Mouse (Mus musculus): ENCODE results near the gene Stxbp3.

Stxbp3 gene

DNA sequence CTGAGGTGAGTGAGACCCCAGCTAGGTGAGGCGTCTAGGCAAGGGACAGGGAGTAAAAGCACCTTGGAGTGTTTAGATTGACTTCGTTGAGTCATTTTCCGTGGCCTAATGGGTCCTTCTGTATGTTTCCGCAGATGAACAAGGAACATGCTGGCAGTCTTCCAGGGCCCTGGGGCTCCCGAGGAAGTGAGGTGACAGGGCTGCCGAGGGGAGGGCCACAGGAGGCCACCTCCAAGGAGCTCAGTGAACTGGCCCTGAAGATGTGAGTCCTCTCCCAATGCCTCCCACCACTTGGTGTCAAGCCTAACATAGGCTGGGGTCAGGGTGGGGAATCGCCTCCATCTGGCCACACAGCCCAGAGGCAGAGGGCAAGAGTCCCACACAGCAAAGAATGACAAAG, 75.3 kb downstream of the Stxbp3 start:
- no peak for DNase-seq (ENCODE audit: low read depth, low spot score)

DNA sequence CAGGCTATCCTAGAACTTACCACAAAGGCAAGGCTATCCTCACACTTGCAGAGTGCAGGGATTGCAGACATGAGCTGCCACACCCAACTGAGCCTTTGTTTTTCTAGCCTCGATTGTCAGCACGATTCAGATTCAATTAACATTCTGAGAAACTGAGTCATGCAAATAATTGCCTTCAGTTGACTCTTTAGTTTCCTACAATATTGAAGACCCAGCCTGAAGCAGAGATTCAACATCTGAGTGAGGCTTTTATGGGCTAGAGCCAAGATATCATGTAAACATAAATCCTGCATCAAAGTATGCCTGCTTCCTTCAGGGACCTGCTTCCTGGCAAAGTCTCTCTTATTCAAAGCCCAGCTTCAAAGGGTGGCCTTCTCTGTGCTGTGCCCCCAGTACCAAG, 76.6 kb downstream of the Stxbp3 start:
- no peak for DNase-seq (ENCODE audit: low read depth, low spot score)

DNA sequence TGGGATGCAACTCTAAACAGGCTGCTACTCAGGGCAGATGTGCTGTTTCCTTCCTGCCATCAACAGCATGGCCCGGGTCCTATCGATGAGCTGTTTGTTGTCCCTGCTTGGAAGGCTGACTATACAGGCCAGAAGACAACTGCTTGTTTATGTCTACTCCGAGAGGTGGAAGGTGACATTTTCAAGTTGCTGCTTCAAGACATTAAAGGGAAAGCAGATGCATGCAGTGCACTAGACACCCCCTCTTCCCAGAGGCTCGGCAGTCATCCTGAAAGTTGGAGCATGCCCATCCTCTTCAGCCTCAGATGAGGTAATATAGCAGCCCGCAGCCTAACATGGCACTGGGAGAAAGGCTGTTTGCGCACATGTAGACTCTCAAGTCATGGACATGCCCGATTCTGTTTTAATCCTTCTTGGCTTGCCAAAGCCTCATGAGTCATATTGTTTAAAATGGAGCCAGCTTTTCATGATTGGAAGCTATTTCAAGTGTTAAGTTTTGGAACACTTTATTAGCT, 77.7 kb downstream of the Stxbp3 start:
- no peak for DNase-seq (ENCODE audit: low read depth, low spot score)

DNA sequence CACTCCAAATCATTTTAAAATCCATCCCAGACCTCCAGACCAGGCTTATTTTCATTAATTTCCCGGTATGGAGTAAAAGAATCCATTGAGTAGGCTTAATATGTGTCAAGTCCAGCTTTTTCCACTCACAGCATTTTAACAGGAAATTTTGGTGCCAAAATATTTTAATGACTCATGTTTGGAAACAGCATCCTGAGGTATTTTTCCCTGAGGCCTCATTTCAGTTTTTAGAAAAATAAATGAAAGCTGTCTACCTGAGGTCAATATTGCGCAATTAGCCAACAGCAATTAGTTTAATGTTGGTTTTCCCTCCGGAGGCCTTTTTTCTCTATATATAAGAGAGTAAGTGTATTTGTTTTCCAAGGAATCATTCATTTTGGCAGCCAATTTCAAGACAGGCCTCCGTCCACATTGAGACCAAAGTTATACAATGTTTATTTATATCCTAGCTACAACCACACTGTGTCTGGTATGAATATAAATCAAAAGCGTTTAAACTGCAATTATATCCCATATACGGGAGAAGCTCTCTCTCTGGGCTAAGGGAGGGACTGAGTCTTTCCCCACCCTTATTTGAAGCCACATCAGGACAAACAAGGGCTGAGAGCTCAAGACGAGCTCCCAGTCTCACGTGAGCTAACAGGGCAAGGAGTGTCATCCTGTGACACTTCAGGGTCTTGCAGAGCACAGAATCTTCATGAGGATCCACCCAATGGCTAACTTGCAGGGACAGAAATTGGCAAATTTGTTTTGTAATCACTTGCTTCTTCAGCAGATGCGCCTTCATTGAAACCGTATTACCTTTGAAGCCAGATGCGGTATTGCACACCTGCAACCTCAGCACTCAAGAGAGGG, 80.5 kb downstream of the Stxbp3 start:
- DNase-seq (ENCODE audit: low read depth, low spot score), result no peak

DNA sequence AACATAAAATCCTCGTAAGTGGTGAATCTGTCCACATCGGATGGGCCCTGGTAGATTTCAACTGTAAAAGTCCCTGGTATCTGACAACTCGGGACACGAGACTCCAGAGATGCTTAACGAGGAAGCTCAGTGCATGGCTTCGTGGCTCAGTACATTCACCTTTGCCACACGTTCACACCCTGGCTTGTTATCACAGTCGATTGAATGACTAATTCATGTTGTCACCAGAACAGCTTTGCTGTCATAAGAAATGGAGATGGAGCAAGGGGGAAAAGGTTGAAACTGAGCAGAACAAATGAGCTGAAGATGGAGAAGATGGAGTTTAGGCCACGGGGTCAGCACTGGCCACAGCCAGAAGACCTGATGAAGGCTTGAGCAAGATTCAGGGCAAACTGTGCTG, 82.8 kb downstream of the Stxbp3 start:
- no peak for DNase-seq (ENCODE audit: low read depth, low spot score)

DNA sequence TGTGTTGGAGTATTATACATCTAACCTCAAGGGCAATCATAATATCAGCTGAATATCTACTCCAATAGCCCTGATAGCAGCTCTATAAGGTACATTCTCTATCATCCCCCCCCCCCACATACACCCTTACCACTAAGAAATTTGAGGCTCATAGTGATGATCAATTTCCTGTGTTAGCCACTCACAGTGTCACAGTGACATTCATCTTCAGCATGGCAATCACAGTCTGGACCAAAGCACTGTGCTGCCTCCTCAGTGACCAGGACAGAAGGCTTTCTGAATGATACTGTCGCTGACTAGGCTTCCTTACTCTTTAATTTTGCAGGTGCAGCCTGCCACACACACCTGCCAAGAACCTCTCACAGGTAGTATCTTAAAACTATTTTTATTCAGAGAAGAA, 84.2 kb downstream of the Stxbp3 start:
- DNase-seq (ENCODE audit: low read depth, low spot score), result no peak

DNA sequence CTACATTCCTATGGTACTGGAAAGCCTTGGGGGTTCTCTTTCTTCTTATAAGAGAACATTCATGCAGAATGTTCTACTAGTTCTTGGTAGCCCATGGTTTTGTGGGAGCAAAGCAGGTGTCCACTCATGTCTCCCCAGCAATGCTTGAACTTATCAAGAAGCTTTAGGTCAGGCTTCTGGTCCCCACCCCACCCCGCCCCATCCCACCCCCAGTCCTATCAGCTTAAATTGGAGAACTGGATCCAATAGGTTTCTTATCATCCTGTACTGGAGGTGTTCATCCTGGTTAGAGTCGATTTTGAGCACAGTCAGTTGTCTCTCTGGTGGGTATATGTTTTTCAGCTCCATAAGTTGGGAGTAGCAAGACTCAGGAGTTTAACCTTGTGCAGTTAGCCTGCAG, 84.8 kb downstream of the Stxbp3 start:
- DNase-seq (ENCODE audit: low read depth, low spot score), result no peak

DNA sequence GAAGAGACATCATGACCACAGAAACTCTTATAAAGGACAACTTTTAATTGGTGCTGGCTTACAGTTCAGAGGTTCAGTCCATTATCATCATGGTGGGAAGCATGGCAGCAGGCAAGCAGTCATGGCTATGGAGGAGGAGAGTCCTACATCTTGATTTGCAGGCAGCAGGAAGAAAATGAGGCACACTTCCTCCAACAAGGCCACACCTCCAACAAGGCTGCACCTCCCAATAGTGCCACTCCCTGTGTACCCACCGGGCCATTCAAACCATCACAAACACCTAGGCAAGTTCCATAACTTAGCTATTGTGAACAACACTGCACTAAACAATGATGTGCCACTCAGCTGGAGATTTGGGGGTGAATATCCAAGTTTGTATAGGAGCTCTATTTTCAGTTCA, 85.8 kb downstream of the Stxbp3 start:
- DNase-seq (ENCODE audit: low read depth, low spot score), result no peak

DNA sequence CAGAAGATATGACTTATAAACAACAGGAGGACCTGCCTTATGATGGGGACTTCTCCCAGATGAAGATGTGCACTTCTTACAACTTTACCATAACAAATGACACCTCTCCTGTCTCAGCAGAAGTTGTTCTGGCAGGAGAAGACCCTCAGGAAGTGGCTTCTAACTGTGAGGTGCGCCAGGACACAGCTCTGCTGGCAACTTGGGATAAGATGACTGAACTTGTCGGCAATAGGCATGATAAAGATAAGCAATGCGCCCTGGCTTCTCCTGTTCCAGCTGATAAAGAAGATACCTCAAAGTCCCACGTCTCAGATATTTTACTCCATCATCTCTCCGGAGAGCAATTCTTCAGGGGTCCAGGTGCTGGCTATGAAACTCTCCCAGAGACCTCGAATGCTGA, 88.6 kb downstream of the Stxbp3 start:
- no peak for DNase-seq (ENCODE audit: low read depth, low spot score)

DNA sequence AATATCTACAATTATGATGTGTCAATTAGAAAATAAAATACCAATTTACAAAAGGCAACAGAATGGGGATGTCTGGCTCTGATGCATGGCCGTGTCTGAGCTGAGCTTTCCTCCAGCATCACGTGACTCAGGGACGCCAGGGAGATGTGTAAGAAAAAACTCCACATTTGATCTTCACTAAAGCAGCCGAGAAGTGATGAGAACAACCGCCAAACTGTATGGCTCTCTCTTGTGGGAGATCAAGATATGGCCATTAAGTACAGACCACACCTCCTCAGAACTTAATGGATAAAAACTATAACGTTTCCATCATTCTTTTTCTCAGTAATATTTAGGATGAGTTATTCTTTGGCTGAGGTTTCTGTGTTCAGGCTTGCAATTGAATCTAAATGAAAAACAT, 89.3 kb downstream of the Stxbp3 start:
- DNase-seq (ENCODE audit: low read depth, low spot score), result no peak

DNA sequence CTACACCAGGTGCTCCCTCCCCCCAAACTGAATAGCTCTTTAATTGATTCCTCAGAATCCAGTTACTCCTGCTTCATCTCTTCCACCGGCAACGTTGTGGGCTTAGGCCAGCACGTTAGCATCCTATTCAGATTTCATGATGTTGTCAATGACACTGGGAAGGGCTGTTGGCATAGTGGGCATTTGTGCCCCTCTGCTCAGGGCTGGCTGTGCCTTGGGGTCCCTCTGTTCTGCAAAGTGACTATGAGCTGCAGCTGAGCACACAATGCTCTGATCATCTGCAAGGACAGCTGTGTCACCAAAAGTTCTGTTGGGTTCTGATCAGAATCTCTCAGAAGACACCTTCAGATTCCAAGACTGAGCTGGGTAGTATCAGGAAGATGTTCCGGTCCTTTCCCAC, 96.3 kb downstream of the Stxbp3 start:
- DNase-seq (ENCODE audit: low read depth, low spot score), result no peak
